Mouse (Mus musculus) cortical plate, adult 2 months (tissue): Measurements from ENCODE around the gene Gramd1a.
A peak's percentile ranks its signal among the peaks of the same experiment; 100 is the strongest.

Source experiments
- CTCF ChIP-seq: fragments of 200-500 bp; IDR thresholded peaks from 2 replicates; pipeline ENCODE4 v1.5.1; 2011; ENCODE audit warnings: mild to moderate bottlenecking, control low read depth, low read length; ENCODE audit not compliant: insufficient read depth; ENCODE audit errors: extremely low read depth
- POLR2A ChIP-seq: fragments of 200-500 bp; IDR thresholded peaks from 2 replicates; pipeline ENCODE4 v1.6.1; 2011; ENCODE audit warnings: mild to moderate bottlenecking, low read length, control low read depth; ENCODE audit not compliant: insufficient read depth; ENCODE audit errors: extremely low read depth

DNA sequence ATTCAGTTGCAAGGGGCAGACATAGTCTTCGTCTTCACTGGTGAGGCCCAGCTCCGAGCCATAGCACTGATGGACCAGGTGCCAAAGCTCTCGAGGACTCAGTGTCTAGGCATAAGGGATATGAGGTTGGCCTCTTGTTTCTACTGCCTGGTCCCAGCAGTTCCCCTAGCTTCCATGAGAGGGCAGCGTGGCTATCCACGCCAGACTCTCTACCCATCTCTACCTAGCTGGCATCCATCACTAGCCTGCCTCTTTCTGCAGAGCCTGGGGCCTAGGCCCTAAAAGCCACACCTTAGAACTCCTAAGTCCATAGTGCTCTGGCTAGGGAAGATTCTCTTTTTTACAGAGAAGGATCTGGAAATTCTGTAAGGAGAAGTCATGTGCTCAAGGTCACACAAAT lies 15.9 kb downstream of the Gramd1a start:
- TF ChIP-seq CTCF (peak; percentile 60), POLR2A (no peak)
